Mouse (Mus musculus) heart, postnatal 0 days (tissue): Measurements from ENCODE around the gene Gm6588.

ENCODE experiments used
- CTCF ChIP-seq: IDR thresholded peaks from 2 replicates; pipeline ENCODE4 v1.5.1; 2016; ENCODE audit warnings: antibody characterized with exemption, control low read depth, low read depth
- EP300 ChIP-seq: IDR thresholded peaks from 2 replicates; pipeline ENCODE4 v1.6.1; 2016; ENCODE audit warnings: antibody characterized with exemption, low read depth

DNA sequence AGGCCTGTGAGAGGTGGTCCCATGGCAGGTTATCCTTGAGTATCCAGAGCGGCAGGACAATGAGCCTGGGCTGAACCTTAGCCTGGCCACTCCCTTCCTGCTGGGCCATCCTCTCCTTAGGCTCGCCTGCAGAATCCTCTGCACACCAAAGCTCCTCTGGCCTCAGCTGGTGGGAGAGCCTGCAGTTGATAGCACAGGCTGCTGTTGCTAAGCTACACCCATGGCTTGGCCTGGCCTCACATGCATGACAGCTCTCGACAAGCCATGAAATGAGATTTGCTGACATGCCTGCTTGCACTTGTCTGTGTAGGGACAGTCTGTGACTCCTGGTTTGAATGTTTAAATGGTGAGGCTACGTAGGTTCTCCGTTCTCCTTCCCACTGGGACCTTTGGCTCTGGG, 32.6 kb upstream of the Gm6588 start:
- TF ChIP-seq CTCF (no peak), EP300 (no peak)
